Mouse (Mus musculus) heart, postnatal 0 days (tissue): ENCODE measurements around the gene Med24. TPM values are rescaled to one million over a fixed set of nuclear protein-coding genes. Genes with fewer than 3 reads are reported as not detected.
"Not testable (repeated sequence)": the region's sequence is repeated elsewhere in the genome, so short reads cannot be mapped to it uniquely, and the experiment has no call there.

ENCODE experiments used
- ATAC-seq: fragments of 200-750 bp; cut with Nextera tagmentation; 2 replicates; pipeline ENCODE4 v1.8.0; 2017; ENCODE audit warnings: low read depth, moderate number of reproducible peaks, moderate library complexity; ENCODE audit not compliant: insufficient read depth
- DNase-seq: peaks from one replicate; pipeline ENCODE4 v3.0.0-alpha.2; 2016; ENCODE audit warnings: low spot score
- H3K27ac ChIP-seq: fragments of 300-500 bp; sonication (generic); 2 replicates; pipeline ENCODE4 v1.5.1; 2014; ENCODE audit warnings: low read depth, mild to moderate bottlenecking
- H3K27me3 ChIP-seq: fragments of 300-500 bp; sonication (generic); 2 replicates; pipeline ENCODE4 v1.6.1; 2014; ENCODE audit warnings: low read length, mixed read lengths; ENCODE audit not compliant: control insufficient read depth, insufficient read depth
- H3K36me3 ChIP-seq: fragments of 300-500 bp; sonication (generic); replicated peaks from 2 replicates; pipeline ENCODE4 v1.6.1; 2014; ENCODE audit warnings: low read length, mixed read lengths; ENCODE audit not compliant: control insufficient read depth, insufficient read depth
- H3K4me1 ChIP-seq: fragments of 300-500 bp; sonication (generic); 2 replicates; pipeline ENCODE4 v1.6.1; 2014; ENCODE audit warnings: antibody characterized with exemption; ENCODE audit not compliant: control insufficient read depth, insufficient read depth
- H3K4me2 ChIP-seq: fragments of 300-500 bp; sonication (generic); 2 replicates; pipeline ENCODE4 v1.6.1; 2014; ENCODE audit warnings: low read depth, mild to moderate bottlenecking, low read length, moderate library complexity
- H3K4me3 ChIP-seq: fragments of 300-500 bp; sonication (generic); 2 replicates; pipeline ENCODE4 v1.5.1; 2014; ENCODE audit warnings: low read depth, low read length
- H3K9ac ChIP-seq: fragments of 300-500 bp; sonication (generic); replicated peaks from 2 replicates; pipeline ENCODE4 v1.6.1; 2014; ENCODE audit warnings: low read depth, low read length, mixed read lengths
- H3K9me3 ChIP-seq: fragments of 300-500 bp; sonication (generic); replicated peaks from 2 replicates; pipeline ENCODE4 v1.6.1; 2016; ENCODE audit warnings: low read length; ENCODE audit not compliant: control insufficient read depth
- CTCF ChIP-seq: IDR thresholded peaks from 2 replicates; pipeline ENCODE4 v1.5.1; 2016; ENCODE audit warnings: antibody characterized with exemption, control low read depth, low read depth
- EP300 ChIP-seq: IDR thresholded peaks from 2 replicates; pipeline ENCODE4 v1.6.1; 2016; ENCODE audit warnings: antibody characterized with exemption, low read depth
- WGBS: fragments of 180-500 bp; shearing (Covaris S2); extraction: QIAGEN DNeasy Blood & Tissue Kit; methylation state at CpG from one replicate; pipeline ENCODE4 v1.1.7; 2014; 5-methylcytosine and 5-hydroxymethylcytosine counted together
- polyA plus RNA-seq: library from polyadenylated mRNA; unstranded; fragments of >200 nt; fragmentation: Nextera tagmentation; extraction: Ambion mirVana; gene quantifications from 2 replicates; pipeline ENCODE4 v1.2.1, GENCODE M21; 2015
- total RNA-seq: library from RNA; depleted of rRNA; stranded (reverse); fragments of >200 nt; gene quantifications from 2 replicates; pipeline ENCODE4 v1.2.3, GENCODE M21; 2014; ENCODE audit warnings: low replicate concordance

Gene Med24
- total and polyA plus RNA-seq, 2 experiments from 2014 or later, result 23.3 to 48.0 TPM

GRCm38 (mm10) chr11:98720756-98721155 lies 8.5 kb downstream of the Med24 start:
- ATAC-seq (no peak), DNase-seq (no peak)
- Histone ChIP-seq H3K36me3 (peaks cover 14% of the 10 kb centered on the region; the same call in 1 of the 2 replicates), H3K27me3 (no peaks in the 10 kb centered on the region), H3K4me1 (peaks cover 17% of the 10 kb centered on the region; the same call in 1 of the 2 replicates), H3K9ac (no peak overlapping the region), H3K9me3 (no peaks in the 10 kb centered on the region), H3K4me3 (no peak overlapping the region), H3K4me2 (no peak overlapping the region), H3K27ac (peak overlapping the region; percentile 90)
- TF ChIP-seq EP300, result no peak
- no peak for TF ChIP-seq CTCF
- WGBS, result 55% methylated on average over 2 of the region's 2 CpGs

DNA sequence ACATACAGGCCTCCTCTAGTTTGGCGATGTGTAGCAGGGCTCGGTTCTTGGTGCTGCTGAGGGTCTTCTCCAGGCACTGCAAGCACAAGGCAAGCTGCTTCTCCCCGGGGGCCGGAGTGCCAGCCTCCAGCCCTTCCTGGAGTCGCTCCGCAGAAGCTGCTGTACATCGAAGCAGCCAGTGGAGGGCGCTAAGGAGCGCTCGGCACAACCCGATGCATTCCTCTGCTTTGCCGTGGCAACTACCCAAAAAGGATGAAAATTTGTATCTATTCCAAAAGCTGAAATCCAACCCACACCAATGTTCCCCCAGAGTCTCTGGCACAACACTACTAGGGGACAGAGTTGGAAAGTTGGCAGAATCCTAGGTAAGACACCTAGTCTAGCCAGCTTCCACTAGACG lies 11.3 kb downstream of the Med24 start:
- Histone ChIP-seq H3K4me2 (no peak overlapping the region), H3K4me3 (no peak overlapping the region), H3K36me3 (peaks cover 41% of the 10 kb centered on the region), H3K27ac (no peak overlapping the region), H3K9ac (no peak overlapping the region; the same call in 1 of the 2 replicates), H3K27me3 (no peaks in the 10 kb centered on the region), H3K4me1 (peaks cover 17% of the 10 kb centered on the region; the same call in 1 of the 2 replicates), H3K9me3 (no peaks in the 10 kb centered on the region)
- 15% methylated on average over 13 of the region's 13 CpGs for WGBS
- no peak for DNase-seq
- ATAC-seq, result no peak
- peak; percentile 72 for TF ChIP-seq CTCF
- TF ChIP-seq EP300, result no peak

DNA sequence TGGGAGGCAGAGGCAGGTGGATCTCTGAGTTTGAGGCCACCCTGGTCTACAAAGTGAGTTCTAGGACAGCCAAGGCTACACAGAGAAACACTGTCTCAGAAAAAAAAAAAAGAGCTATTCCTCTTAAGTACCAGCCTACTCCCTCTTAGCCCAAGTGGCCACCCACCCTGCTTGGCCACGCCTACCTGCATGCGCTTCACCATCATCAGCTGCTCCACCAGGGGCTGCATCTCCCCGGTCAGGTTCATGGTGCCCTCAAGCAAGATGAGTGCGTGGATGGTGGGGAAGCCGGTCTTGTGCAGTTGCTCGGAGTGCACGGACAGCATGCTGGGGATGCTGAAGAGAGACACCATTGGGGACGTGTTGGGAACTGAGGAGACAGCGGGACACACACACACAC lies 13.3 kb downstream of the Med24 start:
- H3K9ac ChIP-seq, result no peak overlapping the region
- no peak for ATAC-seq
- H3K4me1 ChIP-seq, result peaks cover 8% of the 10 kb centered on the region; the same call in 1 of the 2 replicates
- H3K4me2 ChIP-seq, result no peak overlapping the region
- no peak overlapping the region for H3K27ac ChIP-seq
- H3K27me3 ChIP-seq, result no peaks in the 10 kb centered on the region
- no peak overlapping the region for H3K4me3 ChIP-seq
- H3K36me3 ChIP-seq, result peaks cover 50% of the 10 kb centered on the region
- H3K9me3 ChIP-seq, result no peaks in the 10 kb centered on the region
- DNase-seq, result no peak
- WGBS, result 95% methylated on average over 9 of the region's 9 CpGs
- TF ChIP-seq CTCF (no peak), EP300 (no peak)

DNA sequence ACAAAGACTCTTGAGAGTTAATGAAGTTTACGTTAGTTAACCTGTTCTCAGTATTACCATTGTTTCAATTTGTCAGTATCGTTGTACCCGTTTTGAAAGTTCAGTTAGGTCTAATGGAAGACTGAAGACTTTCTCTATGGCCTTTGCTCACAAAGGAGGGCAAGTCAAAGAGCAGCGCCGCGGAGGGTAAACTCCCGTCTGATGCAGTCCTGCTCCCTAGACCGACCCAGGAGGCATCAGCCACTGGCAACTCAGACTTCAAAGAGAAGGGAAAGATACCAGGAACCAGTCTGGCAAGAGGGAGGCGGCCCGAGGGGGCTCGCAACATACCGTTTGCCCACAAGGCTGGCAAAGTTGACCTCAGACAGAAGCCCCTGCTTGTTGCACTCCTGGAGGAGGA lies 15.5 kb downstream of the Med24 start:
- no peak overlapping the region for H3K4me3 ChIP-seq
- H3K4me1 ChIP-seq, result peaks cover 12% of the 10 kb centered on the region; the same call in 1 of the 2 replicates
- H3K4me2 ChIP-seq, result no peak overlapping the region
- ATAC-seq, result no peak
- no peak overlapping the region for H3K27ac ChIP-seq
- no peaks in the 10 kb centered on the region for H3K9me3 ChIP-seq
- 83% methylated on average over 12 of the region's 12 CpGs for WGBS
- H3K9ac ChIP-seq, result no peak overlapping the region
- TF ChIP-seq EP300 (no peak), CTCF (no peak)
- no peaks in the 10 kb centered on the region for H3K27me3 ChIP-seq
- no peak for DNase-seq
- H3K36me3 ChIP-seq, result peaks cover 50% of the 10 kb centered on the region

DNA sequence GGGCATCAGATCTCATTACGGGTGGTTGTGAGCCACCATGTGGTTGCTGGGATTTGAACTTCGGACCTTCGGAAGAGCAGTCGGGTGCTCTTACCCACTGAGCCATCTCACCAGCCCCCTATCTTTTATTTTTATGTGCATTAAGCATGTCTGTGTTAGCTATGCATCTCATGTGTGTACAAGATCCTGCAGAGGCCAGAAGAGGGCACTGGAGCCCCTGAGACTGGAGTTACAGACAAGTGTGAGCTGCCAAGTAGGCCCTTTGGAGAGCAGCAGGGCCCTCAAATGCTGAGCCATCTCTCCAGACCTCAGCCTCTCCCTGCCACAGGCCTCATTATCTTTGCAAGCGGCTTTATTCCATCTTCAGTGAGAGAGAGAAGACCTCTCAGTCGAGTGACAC lies 17.2 kb downstream of the Med24 start:
- H3K9me3 ChIP-seq, H3K4me3 ChIP-seq, ATAC-seq, DNase-seq, H3K27ac ChIP-seq, H3K4me2 ChIP-seq, H3K9ac ChIP-seq, H3K27me3 ChIP-seq: not testable (repeated sequence)
- TF ChIP-seq CTCF, result peak; percentile 51
- Histone ChIP-seq H3K4me1 (peaks cover 21% of the 10 kb centered on the region), H3K36me3 (peaks cover 50% of the 10 kb centered on the region)
- 86% methylated on average over 5 of the region's 6 CpGs for WGBS

- Histone ChIP-seq H3K36me3 (peaks cover 54% of the 10 kb centered on the region), H3K9me3 (no peaks in the 10 kb centered on the region), H3K4me1 (peaks cover 21% of the 10 kb centered on the region), H3K4me3 (no peak overlapping the region), H3K4me2 (no peak overlapping the region), H3K27me3 (no peaks in the 10 kb centered on the region), H3K9ac (no peak overlapping the region), H3K27ac (peak overlapping the region; percentile 53)
- 62% methylated on average over 4 of the region's 4 CpGs for WGBS
- ATAC-seq (no peak), DNase-seq (no peak)
- TF ChIP-seq EP300 (no peak), CTCF (no peak)
These were observed 18.2 kb downstream of the Med24 start for GRCm38 (mm10) chr11:98711046-98711434.
